Mouse (Mus musculus) kidney, embryonic 16.5 days (tissue): Measurements from ENCODE around the gene Tmem198. TPM values are rescaled to one million over a fixed set of nuclear protein-coding genes. Genes with fewer than 3 reads are reported as not detected.

ENCODE experiments used
- ATAC-seq: fragments of 200-750 bp; cut with Nextera tagmentation; 2 replicates; pipeline ENCODE4 v1.8.0; 2017; ENCODE audit warnings: moderate TSS enrichment; ENCODE audit not compliant: low FRiP score, low TSS enrichment
- H3K27ac ChIP-seq: fragments of 300-500 bp; sonication (generic); 2 replicates; pipeline ENCODE4 v1.5.1; 2014; ENCODE audit warnings: low read length
- H3K27me3 ChIP-seq: fragments of 300-500 bp; sonication (generic); 2 replicates; pipeline ENCODE4 v1.6.1; 2014; ENCODE audit warnings: low read length, control low read depth, mixed read lengths; ENCODE audit not compliant: insufficient read depth
- H3K36me3 ChIP-seq: fragments of 300-500 bp; sonication (generic); 2 replicates; pipeline ENCODE4 v1.6.1; 2014; ENCODE audit warnings: low read length, control low read depth, mixed read lengths; ENCODE audit not compliant: insufficient read depth
- H3K4me1 ChIP-seq: fragments of 300-500 bp; sonication (generic); 2 replicates; pipeline ENCODE4 v1.6.1; 2014; ENCODE audit warnings: low read length, control low read depth, mixed read lengths; ENCODE audit not compliant: insufficient read depth
- H3K4me2 ChIP-seq: fragments of 300-500 bp; sonication (generic); replicated peaks from 2 replicates; pipeline ENCODE4 v1.6.1; 2014; ENCODE audit warnings: low read depth, low read length
- H3K4me3 ChIP-seq: fragments of 300-500 bp; sonication (generic); 2 replicates; pipeline ENCODE4 v1.5.1; 2014; ENCODE audit warnings: mild to moderate bottlenecking, low read length
- H3K9ac ChIP-seq: fragments of 300-500 bp; sonication (generic); replicated peaks from 2 replicates; pipeline ENCODE4 v1.6.1; 2014; ENCODE audit warnings: low read length
- H3K9me3 ChIP-seq: fragments of 300-500 bp; sonication (generic); 2 replicates; pipeline ENCODE4 v1.6.1; 2016; ENCODE audit warnings: low read length, control low read depth
- WGBS: fragments of 180-500 bp; shearing (Covaris S2); extraction: QIAGEN DNeasy Blood & Tissue Kit; methylation state at CpG from one replicate; pipeline ENCODE4 v1.1.7; 2014; 5-methylcytosine and 5-hydroxymethylcytosine counted together
- polyA plus RNA-seq: library from polyadenylated mRNA; unstranded; fragments of >200 nt; fragmentation: Nextera tagmentation; extraction: Ambion mirVana; gene quantifications from 2 replicates; pipeline ENCODE4 v1.2.1, GENCODE M21; 2015

Gene Tmem198
- polyA plus RNA-seq, 1 experiment from 2014 or later = 0.77 TPM

DNA sequence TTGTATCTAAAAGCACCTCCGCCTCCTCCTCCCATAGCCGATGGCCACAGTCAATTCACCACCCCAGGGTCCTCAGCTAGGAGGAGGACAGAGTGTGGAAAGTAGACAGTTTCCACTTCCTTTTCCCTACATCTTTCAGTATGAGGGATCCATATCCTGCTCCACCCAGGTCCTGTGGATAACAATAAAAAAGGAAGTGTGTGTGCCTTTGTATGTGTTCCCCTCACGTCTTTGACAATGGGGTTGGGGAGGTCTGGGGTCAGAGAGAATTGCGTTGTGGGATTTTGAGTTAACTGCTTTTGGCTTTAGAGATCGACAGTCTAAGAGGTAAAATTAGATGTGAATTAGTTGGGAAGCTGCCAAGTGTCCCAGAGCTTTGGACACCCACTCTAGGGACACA lies 30.8 kb downstream of the Tmem198 start:
- no peaks in the 10 kb centered on the region for H3K9me3 ChIP-seq
- H3K27me3 ChIP-seq = no peaks in the 10 kb centered on the region
- peaks cover 38% of the 10 kb centered on the region for H3K4me1 ChIP-seq
- H3K9ac ChIP-seq = no peak overlapping the region
- H3K27ac ChIP-seq = no peak overlapping the region
- ATAC-seq = no peak
- no peaks in the 10 kb centered on the region for H3K36me3 ChIP-seq
- H3K4me3 ChIP-seq = no peak overlapping the region
- 74% methylated on average over 5 of the region's 5 CpGs for WGBS
- H3K4me2 ChIP-seq = no peak overlapping the region

DNA sequence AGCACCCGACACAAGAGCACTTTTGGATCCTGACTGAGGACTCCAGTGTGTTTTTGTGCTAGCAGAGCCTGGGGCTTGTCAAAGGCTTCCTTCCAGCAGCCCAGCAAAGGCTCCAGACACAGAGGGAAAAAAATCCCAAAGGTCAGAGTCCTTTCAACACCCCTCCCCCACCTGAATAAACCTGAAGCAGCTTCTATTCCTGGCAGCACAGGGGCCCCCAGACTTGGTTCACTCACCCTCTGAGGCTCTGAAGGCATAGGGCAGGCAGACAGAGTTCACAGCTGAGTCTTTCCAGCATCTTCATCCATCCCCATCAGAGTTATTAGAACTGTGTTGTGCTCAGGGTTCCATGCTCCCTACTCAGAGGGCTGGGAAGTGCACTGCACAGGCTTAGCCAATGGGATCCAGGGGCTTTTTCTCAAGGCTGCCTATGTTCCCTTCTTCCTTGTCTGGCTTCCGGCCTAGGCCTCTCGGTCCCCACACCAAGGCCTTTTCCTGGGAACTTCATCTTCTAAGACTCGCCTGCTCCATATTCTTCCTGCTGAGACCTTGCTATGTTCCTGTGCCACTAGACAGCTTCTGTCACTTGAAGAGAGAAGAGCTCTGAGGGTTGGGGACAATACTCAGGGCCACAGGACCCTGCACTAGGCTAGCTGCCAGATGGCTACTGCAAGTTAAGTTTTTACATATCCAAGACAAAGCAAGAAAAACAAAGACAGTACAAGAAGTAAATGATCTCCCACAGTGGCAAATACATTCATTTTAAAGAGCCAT lies 32.3 kb downstream of the Tmem198 start:
- 59% methylated on average over 4 of the region's 4 CpGs for WGBS
- H3K9ac ChIP-seq = no peak overlapping the region
- no peak overlapping the region for H3K4me2 ChIP-seq
- H3K9me3 ChIP-seq = no peaks in the 10 kb centered on the region
- H3K4me1 ChIP-seq = peaks cover 33% of the 10 kb centered on the region
- H3K36me3 ChIP-seq = no peaks in the 10 kb centered on the region
- no peaks in the 10 kb centered on the region for H3K27me3 ChIP-seq
- peak overlapping the region; percentile 19; the same call in 1 of the 2 replicates for H3K27ac ChIP-seq
- no peak for ATAC-seq
- no peak overlapping the region for H3K4me3 ChIP-seq

DNA sequence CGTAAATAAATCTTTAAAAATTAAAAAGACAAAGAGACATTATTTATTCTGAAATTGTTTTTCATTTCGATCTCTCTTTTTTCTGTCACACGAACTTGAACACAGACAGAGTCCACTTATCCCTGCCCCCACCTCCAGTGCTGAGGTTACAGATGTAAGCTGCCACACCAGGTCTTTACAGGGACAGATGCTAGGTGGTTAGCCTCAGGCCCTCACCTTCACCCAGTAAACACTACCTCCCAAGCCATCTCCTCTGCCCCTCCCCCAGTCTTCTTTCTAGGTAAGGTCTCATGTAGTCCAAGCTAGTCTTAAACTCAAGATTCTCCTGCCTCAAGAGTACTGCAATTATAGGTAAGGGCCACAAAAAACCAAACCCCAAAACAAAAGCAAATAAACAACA lies 33.2 kb downstream of the Tmem198 start:
- no peak overlapping the region for H3K4me2 ChIP-seq
- no peaks in the 10 kb centered on the region for H3K27me3 ChIP-seq
- ATAC-seq = no peak
- no peak overlapping the region for H3K4me3 ChIP-seq
- WGBS = 92% methylated on average over 3 of the region's 3 CpGs
- no peak overlapping the region for H3K9ac ChIP-seq
- no peaks in the 10 kb centered on the region for H3K36me3 ChIP-seq
- no peak overlapping the region for H3K27ac ChIP-seq
- peaks cover 24% of the 10 kb centered on the region for H3K4me1 ChIP-seq
- no peaks in the 10 kb centered on the region for H3K9me3 ChIP-seq

DNA sequence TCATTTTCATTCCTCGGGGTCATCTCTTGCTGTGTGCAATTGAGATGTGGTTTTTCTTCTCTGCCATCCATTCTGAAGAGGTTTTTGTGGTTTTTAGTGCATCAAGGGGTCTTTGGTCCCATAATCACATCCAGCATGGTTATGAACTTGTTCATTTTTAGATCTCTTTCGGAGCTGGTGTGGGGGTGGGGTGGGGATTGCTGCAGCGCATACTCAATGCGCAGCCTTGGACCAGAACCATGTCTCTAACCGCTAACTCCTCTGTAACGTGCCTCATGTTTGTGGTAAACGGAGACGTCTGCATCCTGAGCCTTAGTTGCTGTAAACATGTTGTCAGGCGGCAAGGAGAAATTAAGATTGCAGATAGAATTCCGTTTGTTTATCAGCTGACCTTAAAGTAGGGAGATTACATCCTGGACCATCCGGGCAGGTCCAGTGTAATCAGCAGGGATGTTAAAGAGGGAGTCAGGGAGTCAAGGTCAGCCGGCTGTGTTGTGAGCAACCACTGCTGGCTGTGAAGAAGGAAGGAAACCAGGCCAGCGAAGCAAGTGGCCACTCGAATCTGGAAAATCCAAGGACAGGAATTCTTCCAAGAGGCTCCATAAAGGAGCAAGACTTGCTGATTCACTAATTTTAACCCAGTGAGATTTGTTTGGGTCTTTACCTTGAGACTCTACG lies 37.5 kb downstream of the Tmem198 start:
- 77% methylated on average over 15 of the region's 15 CpGs for WGBS
- no peak for ATAC-seq
- Histone ChIP-seq H3K4me3 (no peak overlapping the region), H3K27me3 (no peaks in the 10 kb centered on the region), H3K4me2 (no peak overlapping the region), H3K27ac (no peak overlapping the region), H3K9ac (no peak overlapping the region), H3K4me1 (peaks cover 18% of the 10 kb centered on the region), H3K36me3 (no peaks in the 10 kb centered on the region), H3K9me3 (no peaks in the 10 kb centered on the region)

DNA sequence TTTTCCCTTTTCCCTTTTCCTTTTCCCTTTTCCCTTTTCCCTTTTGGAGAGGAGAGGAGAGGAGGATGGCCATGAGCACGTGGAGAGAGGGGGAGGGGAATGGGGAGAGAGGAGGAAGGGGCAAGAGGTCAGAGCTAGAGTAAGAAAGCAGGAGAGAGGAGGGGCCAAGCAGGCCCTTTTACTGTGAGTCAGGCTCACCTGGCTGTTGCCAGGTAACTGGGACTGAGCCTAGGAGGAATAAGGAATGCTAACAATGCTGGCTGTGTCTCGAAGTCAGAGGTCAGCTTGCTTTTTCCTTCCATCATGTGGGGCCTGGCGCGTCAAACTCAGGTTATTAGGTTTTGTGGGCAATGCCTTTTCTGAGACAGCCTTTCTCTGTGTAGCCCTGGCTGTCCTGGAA lies 38.7 kb downstream of the Tmem198 start:
- H3K27me3 ChIP-seq = no peaks in the 10 kb centered on the region
- ATAC-seq = no peak
- 68% methylated on average over 3 of the region's 4 CpGs for WGBS

DNA sequence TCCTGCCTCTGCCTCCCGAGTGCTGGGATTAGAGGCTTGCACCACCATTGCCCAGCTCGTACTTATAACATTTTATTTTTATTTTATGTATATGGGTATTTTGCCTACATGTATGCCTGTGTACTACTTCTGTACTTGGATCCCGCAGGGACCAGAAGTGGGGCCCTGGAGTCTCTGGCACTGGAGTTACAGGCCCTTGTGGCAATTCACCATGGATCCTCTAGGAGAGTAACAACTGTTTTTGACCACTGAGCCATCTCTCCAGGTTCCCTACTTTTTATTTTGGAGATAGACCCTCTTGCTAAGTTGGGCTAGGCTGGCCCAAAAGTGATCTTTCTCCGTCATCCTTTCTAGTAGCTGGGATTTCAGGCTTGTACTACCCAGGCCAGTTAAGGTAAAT lies 39.1 kb downstream of the Tmem198 start:
- Histone ChIP-seq H3K9ac (no peak overlapping the region), H3K4me1 (peaks cover 16% of the 10 kb centered on the region), H3K4me2 (no peak overlapping the region), H3K4me3 (no peak overlapping the region), H3K9me3 (no peaks in the 10 kb centered on the region), H3K27me3 (no peaks in the 10 kb centered on the region), H3K36me3 (no peaks in the 10 kb centered on the region), H3K27ac (peak overlapping the region; percentile 20; the same call in 1 of the 2 replicates)
- ATAC-seq = no peak
- WGBS = 94% methylated on average over 4 of the region's 4 CpGs

More for the DNA sequence above, 38.7 kb downstream of the Tmem198 start:
- Histone ChIP-seq H3K36me3 (no peaks in the 10 kb centered on the region), H3K9ac (no peak overlapping the region), H3K4me1 (peaks cover 16% of the 10 kb centered on the region), H3K9me3 (no peaks in the 10 kb centered on the region), H3K27ac (peak overlapping the region; percentile 20; the same call in 1 of the 2 replicates), H3K4me2 (no peak overlapping the region), H3K4me3 (no peak overlapping the region)

DNA sequence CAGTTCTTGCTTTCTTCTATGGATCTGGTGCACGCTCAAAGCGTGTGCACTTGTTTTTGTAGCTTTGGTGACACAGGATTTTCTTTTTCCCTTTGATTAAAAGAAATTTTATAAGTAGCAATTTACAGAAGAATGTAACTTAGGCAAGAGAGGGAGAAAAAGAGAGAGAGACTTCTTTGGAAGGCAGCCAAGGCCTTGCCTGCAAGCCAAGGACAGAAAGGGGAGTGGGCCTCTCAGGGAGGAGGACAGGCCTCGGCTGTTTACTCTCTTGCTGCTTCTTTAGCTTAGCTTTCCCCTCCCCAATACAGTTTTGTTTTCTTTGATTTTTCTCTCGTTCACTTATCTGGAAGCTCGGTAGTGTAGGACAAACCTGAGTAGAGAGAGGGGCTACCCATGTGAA lies 40.2 kb downstream of the Tmem198 start:
- Histone ChIP-seq H3K9me3 (no peaks in the 10 kb centered on the region), H3K27me3 (no peaks in the 10 kb centered on the region), H3K9ac (peak overlapping the region; percentile 29), H3K27ac (peak overlapping the region; percentile 95), H3K4me3 (no peak overlapping the region), H3K4me1 (peaks cover 16% of the 10 kb centered on the region), H3K36me3 (no peaks in the 10 kb centered on the region), H3K4me2 (no peak overlapping the region)
- no peak for ATAC-seq
- WGBS = 51% methylated on average over 5 of the region's 5 CpGs

DNA sequence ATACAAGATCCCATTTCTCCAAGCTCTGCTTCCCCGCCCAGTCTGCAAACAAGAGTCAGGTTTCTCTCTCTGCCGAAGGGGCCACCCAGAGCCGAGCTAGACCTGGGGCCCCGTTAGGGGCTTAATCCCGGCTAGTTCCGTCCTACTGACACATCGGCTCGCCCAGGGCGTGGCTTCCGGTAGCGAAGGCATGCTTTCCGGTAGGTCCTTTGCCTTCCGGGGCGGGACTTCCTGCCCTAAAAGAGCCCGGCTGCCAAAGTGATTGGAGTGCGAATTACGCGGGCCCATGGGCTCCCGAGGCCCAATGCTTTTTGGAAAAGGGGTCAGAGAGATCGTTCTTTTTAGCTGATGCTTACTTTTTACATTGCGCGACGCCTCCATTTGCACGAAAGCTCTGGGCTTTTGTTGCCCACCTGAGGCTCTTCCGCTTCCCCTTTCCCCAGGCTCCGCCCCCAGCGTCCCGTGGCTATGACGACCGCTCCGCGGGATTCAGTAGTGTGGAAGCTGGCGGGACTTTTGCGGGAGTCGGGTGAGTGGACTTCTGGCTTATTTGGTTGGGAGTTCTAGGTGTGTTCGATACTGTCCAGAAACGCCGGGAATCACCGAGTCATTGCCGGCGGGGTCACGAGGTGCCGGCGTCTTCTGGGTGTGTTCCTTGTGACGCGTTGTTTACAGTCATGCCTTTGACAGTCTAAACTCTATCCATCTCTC lies 42.1 kb downstream of the Tmem198 start, which contains the start of gene Stk11ip:
Gene Stk11ip, plus strand, starts transcription at position 209 of the 711 bp plus-strand sequence.
- no peaks in the 10 kb centered on the region for H3K9me3 ChIP-seq
- peaks cover 8% of the 10 kb centered on the region; the same call in 1 of the 2 replicates for H3K36me3 ChIP-seq
- H3K27me3 ChIP-seq = no peaks in the 10 kb centered on the region
- H3K4me2 ChIP-seq = peak within 1 kb of the TSS; percentile 76
- H3K4me3 ChIP-seq = peak within 1 kb of the TSS; percentile 66
- WGBS = under 1% methylated on average over 46 of the region's 46 CpGs
- peak; percentile 98 for ATAC-seq
- peaks cover 16% of the 10 kb centered on the region for H3K4me1 ChIP-seq
- peak within 1 kb of the TSS; percentile 64 for H3K9ac ChIP-seq
- peak within 1 kb of the TSS; percentile 95 for H3K27ac ChIP-seq

DNA sequence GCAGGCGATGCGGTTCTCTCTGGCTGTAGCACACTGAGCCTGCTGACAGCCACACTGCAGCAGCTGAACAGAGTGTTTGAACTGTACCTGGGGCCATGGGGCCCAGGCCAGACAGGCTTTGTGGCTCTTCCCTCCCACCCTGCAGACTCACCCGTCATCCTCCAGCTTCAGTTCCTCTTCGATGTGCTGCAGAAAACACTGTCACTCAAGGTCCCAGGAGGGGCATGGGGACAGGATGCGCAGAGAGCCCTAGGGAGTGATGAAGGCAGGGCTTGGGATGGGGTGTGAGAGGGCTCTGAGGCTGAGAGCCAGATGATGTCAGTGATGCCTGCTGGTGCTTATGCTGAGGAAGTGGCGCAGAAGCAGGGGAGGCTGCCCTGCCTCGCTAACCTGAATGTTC lies 45.3 kb downstream of the Tmem198 start:
- H3K9ac ChIP-seq = no peak overlapping the region

More for the DNA sequence above, 45.3 kb downstream of the Tmem198 start:
- Histone ChIP-seq H3K27me3 (no peaks in the 10 kb centered on the region), H3K4me1 (peaks cover 9% of the 10 kb centered on the region), H3K4me2 (no peak overlapping the region), H3K36me3 (peaks cover 39% of the 10 kb centered on the region; the same call in 1 of the 2 replicates), H3K9me3 (no peaks in the 10 kb centered on the region), H3K27ac (no peak overlapping the region), H3K4me3 (no peak overlapping the region)
- ATAC-seq = no peak
- 92% methylated on average over 7 of the region's 7 CpGs for WGBS
